Mouse (Mus musculus): ENCODE measurements at regions not wholly inside any gene's neighbourhood (a gene's known extent, or its start where the extent isn't known, plus 50 kb on each side); places are given as distances from the start of the nearest gene placed in this dataset.

DNA sequence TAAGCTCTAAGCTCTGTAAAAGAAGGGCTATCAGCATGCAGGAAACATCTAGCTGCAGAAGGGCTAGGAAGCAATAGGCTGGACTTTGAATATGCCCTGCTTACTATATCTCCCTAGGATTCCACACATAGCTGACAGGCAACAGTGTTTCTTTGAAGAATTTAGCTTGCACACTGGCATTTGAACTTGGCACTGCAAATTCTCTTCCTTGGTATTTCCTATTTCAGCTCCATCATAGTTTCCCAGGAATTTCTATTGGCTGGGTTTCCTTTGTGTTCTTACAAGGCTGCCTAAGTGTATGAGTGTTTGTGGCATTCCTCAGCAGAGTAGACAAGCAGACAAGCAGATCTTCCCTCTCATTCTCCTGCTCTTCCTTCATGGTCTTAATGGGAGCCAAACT is 159.0 kb upstream of the Fggy start:
- ATAC-seq: no peak
- H3K36me3 ChIP-seq: no peaks in the 10 kb centered on the region

GRCm38 (mm10) chr4:95402273-95402672 is 155.0 kb upstream of the Fggy start:
- Histone ChIP-seq H3K4me2 (replicated peaks) (no peak overlapping the region), H3K9ac (no peak overlapping the region), H3K27me3 (replicated peaks) (no peaks in the 10 kb centered on the region), H3K4me3 (replicated peaks) (no peak overlapping the region), H3K9me3 (no peaks in the 10 kb centered on the region), H3K36me3 (no peaks in the 10 kb centered on the region), H3K27ac (no peak overlapping the region), H3K4me1 (replicated peaks) (no peaks in the 10 kb centered on the region)
- no peak for ATAC-seq
- WGBS: 73% methylated on average over 6 of the region's 6 CpGs

More for the DNA sequence above, 159.0 kb upstream of the Fggy start:
- Histone ChIP-seq H3K4me3 (replicated peaks) (no peak overlapping the region), H3K4me2 (replicated peaks) (no peak overlapping the region), H3K27me3 (replicated peaks) (no peaks in the 10 kb centered on the region), H3K9ac (no peak overlapping the region), H3K27ac (no peak overlapping the region), H3K9me3 (no peaks in the 10 kb centered on the region), H3K4me1 (replicated peaks) (no peaks in the 10 kb centered on the region)

DNA sequence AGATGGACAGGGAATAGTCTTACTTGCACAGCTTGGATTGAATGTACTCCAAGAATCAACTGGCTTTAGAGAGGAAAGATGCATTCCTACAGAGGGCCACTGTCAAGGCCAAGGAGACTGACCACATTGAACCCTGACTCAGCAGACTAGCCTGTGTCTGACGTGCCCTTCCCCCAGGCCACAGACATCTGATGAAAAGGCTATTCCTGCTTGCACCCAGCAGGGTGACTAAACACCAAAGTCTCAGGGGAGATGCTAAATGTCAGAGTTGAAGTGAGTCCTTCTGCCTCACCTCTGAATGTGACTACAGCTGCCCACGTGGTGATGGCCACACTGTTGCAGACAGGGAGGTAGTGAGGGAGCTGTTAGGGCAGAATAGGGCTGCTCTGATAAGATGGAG is 140.2 kb upstream of the Fggy start:
- Histone ChIP-seq H3K27me3 (replicated peaks) (no peaks in the 10 kb centered on the region), H3K9me3 (no peaks in the 10 kb centered on the region), H3K9ac (no peak overlapping the region), H3K4me2 (replicated peaks) (no peak overlapping the region), H3K27ac (no peak overlapping the region), H3K4me1 (replicated peaks) (no peaks in the 10 kb centered on the region), H3K36me3 (no peaks in the 10 kb centered on the region), H3K4me3 (replicated peaks) (no peak overlapping the region)
- no peak for ATAC-seq
- 53% methylated on average over 2 of the region's 2 CpGs for WGBS

- no peak overlapping the region for H3K27ac ChIP-seq
- no peak overlapping the region for H3K4me2 ChIP-seq (replicated peaks)
- H3K4me3 ChIP-seq (replicated peaks): no peak overlapping the region
- WGBS: 20% methylated on average over 1 of the region's 1 CpGs
- H3K36me3 ChIP-seq: no peaks in the 10 kb centered on the region
- H3K9ac ChIP-seq: no peak overlapping the region
- no peak for ATAC-seq
- no peaks in the 10 kb centered on the region for H3K9me3 ChIP-seq
- no peaks in the 10 kb centered on the region for H3K27me3 ChIP-seq (replicated peaks)
- no peaks in the 10 kb centered on the region for H3K4me1 ChIP-seq (replicated peaks)
These were observed 130.7 kb upstream of the Fggy start for GRCm38 (mm10) chr4:95426563-95426962.

GRCm38 (mm10) chr4:95434543-95434942 is 122.8 kb upstream of the Fggy start:
- no peaks in the 10 kb centered on the region for H3K27me3 ChIP-seq (replicated peaks)
- no peak overlapping the region for H3K4me2 ChIP-seq (replicated peaks)
- no peak overlapping the region for H3K9ac ChIP-seq
- no peaks in the 10 kb centered on the region for H3K9me3 ChIP-seq
- no peak overlapping the region for H3K4me3 ChIP-seq (replicated peaks)
- peaks cover 6% of the 10 kb centered on the region; the same call in 1 of the 2 replicates for H3K4me1 ChIP-seq (replicated peaks)
- no peaks in the 10 kb centered on the region for H3K36me3 ChIP-seq
- WGBS: 36% methylated on average over 4 of the region's 4 CpGs
- no peak overlapping the region for H3K27ac ChIP-seq
- peak; percentile 51; the same call in 1 of the 2 replicates for ATAC-seq

DNA sequence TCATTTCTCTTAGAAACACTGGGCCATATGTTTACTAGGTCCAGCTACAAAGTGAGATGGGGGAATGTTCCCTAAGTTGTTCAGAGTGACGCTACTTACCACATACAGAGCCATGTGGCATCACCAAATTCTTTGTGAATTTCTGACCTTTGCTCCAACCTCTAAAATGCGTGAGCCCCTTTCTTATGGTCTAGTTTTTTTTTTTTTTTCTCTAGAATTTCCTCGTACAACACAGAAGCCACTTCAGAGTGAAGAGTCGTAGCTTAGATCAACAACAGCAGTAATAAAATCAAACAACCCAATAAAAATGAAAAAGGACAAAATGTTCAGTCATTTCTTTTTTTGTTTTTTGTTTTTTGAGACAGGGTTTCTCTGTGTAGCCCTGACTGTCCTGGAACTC is 122.2 kb upstream of the Fggy start:
- H3K27ac ChIP-seq: no peak overlapping the region

GRCm38 (mm10) chr4:95439834-95440233 is 117.5 kb upstream of the Fggy start:
- Histone ChIP-seq H3K4me3 (replicated peaks) (no peak overlapping the region), H3K4me2 (replicated peaks) (no peak overlapping the region), H3K9me3 (no peaks in the 10 kb centered on the region), H3K27me3 (replicated peaks) (no peaks in the 10 kb centered on the region), H3K4me1 (replicated peaks) (no peaks in the 10 kb centered on the region; the same call in 1 of the 2 replicates), H3K36me3 (no peaks in the 10 kb centered on the region), H3K9ac (no peak overlapping the region), H3K27ac (no peak overlapping the region)
- WGBS: 34% methylated on average over 1 of the region's 1 CpGs
- no peak for ATAC-seq

More for the DNA sequence above, 122.2 kb upstream of the Fggy start:
- 42% methylated on average over 4 of the region's 4 CpGs for WGBS
- Histone ChIP-seq H3K27me3 (replicated peaks) (no peaks in the 10 kb centered on the region), H3K4me1 (replicated peaks) (peaks cover 6% of the 10 kb centered on the region; the same call in 1 of the 2 replicates), H3K9ac (no peak overlapping the region), H3K4me3 (replicated peaks) (no peak overlapping the region), H3K9me3 (no peaks in the 10 kb centered on the region), H3K4me2 (replicated peaks) (no peak overlapping the region), H3K36me3 (no peaks in the 10 kb centered on the region)
- ATAC-seq: peak; percentile 66

DNA sequence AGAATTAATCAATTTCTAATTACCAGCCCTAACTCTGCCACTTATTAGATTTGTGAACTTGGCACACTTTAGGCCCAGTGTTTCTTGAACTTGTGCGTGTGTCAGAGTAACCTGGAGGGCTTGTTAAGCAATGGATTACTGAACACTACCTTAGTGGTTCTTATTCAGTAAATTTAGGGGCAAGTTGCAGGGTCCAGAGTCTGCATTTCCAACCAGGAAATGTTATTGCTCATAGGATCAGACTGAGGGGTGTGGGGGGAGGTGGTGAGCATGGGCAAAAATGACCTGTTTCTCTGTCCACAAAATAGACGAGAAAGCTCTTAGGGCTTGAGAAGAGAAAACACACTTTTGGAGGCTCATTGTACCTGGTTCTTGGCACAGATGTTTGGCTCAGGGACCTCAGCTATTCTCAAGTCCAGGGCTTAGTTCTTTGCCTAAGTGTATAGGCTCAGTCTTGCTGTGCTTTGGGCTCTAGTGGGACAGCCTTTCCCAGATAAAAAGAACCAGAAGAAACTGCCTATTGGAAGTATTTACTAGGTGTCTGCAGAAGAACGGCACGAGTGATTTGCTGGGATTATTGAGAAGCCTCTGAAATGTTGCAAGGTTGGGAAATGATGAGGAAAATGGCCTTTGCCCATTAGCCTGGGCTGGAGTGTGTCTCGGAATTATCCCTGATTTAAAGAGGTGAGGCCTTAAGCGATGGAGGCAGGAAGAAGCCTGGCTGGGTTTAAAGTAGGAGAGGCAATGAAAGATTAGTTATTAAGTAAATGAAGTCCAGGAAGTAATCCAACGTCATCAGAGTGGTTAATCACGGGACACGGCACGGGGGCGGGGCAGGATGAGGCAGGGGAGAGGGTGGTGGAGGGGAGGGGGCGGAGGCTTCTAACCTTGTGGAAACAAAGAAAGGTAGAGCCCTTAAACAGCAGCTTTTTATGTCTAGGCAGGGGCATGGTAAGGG is 113.2 kb upstream of the Fggy start:
- Histone ChIP-seq H3K27ac (0 out of 2 replicates have a peak overlapping the region, but pooled peaks have one; percentile 45), H3K36me3 (no peaks in the 10 kb centered on the region), H3K4me1 (replicated peaks) (no peaks in the 10 kb centered on the region), H3K9me3 (no peaks in the 10 kb centered on the region), H3K9ac (no peak overlapping the region), H3K4me2 (replicated peaks) (no peak overlapping the region), H3K27me3 (replicated peaks) (no peaks in the 10 kb centered on the region), H3K4me3 (replicated peaks) (no peak overlapping the region)
- 32% methylated on average over 12 of the region's 12 CpGs for WGBS
- peak; percentile 89 for ATAC-seq

DNA sequence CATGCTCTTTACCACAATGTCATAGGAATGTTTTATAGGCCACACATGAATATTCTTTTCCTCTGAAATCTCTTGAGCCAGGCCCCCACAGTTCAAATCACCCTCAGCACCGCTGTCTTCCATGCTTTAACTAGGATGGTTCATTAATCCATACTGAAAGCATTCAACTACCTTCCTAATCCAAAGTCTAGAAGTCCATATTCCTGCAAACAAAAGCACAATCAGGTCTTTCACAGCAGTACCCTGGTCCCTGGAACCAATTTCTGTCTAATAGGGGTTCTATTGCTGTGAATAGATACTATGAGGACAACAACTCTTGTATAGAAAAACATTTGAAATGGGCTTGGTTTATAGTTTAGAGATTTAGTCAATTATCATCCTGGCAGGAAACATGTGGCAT is 107.0 kb upstream of the Fggy start:
- Histone ChIP-seq H3K36me3 (no peaks in the 10 kb centered on the region), H3K27me3 (replicated peaks) (no peaks in the 10 kb centered on the region), H3K9me3 (no peaks in the 10 kb centered on the region), H3K9ac (no peak overlapping the region), H3K27ac (no peak overlapping the region), H3K4me1 (replicated peaks) (no peaks in the 10 kb centered on the region), H3K4me3 (replicated peaks) (no peak overlapping the region), H3K4me2 (replicated peaks) (no peak overlapping the region)
- ATAC-seq: no peak
- WGBS: 95% methylated on average over 1 of the region's 1 CpGs

GRCm38 (mm10) chr4:95451831-95452230 is 105.5 kb upstream of the Fggy start:
- H3K27ac ChIP-seq: no peak overlapping the region
- no peak overlapping the region for H3K4me2 ChIP-seq (replicated peaks)
- ATAC-seq: no peak
- H3K36me3 ChIP-seq: no peaks in the 10 kb centered on the region
- no peak overlapping the region for H3K9ac ChIP-seq
- WGBS: 70% methylated on average over 3 of the region's 3 CpGs
- no peaks in the 10 kb centered on the region for H3K4me1 ChIP-seq (replicated peaks)
- no peak overlapping the region for H3K4me3 ChIP-seq (replicated peaks)
- no peaks in the 10 kb centered on the region for H3K9me3 ChIP-seq
- H3K27me3 ChIP-seq (replicated peaks): no peaks in the 10 kb centered on the region

GRCm38 (mm10) chr4:95456318-95456717 is 101.0 kb upstream of the Fggy start:
- no peak for ATAC-seq
- 77% methylated on average over 1 of the region's 1 CpGs for WGBS
- no peaks in the 10 kb centered on the region for H3K4me1 ChIP-seq (replicated peaks)
- no peaks in the 10 kb centered on the region for H3K27me3 ChIP-seq (replicated peaks)
- no peak overlapping the region for H3K9ac ChIP-seq
- no peaks in the 10 kb centered on the region for H3K36me3 ChIP-seq
- no peak overlapping the region for H3K27ac ChIP-seq
- no peaks in the 10 kb centered on the region for H3K9me3 ChIP-seq
- no peak overlapping the region for H3K4me3 ChIP-seq (replicated peaks)
- no peak overlapping the region for H3K4me2 ChIP-seq (replicated peaks)

- no peak overlapping the region for H3K4me3 ChIP-seq (replicated peaks)
- no peak overlapping the region for H3K9ac ChIP-seq
- no peaks in the 10 kb centered on the region for H3K9me3 ChIP-seq
- H3K36me3 ChIP-seq: no peaks in the 10 kb centered on the region
- no peak overlapping the region for H3K27ac ChIP-seq
- H3K4me1 ChIP-seq (replicated peaks): no peaks in the 10 kb centered on the region
- no peak for ATAC-seq
- 83% methylated on average over 5 of the region's 5 CpGs for WGBS
- H3K4me2 ChIP-seq (replicated peaks): no peak overlapping the region
- no peaks in the 10 kb centered on the region for H3K27me3 ChIP-seq (replicated peaks)
These were observed 100.4 kb upstream of the Fggy start for GRCm38 (mm10) chr4:95456943-95457342.

DNA sequence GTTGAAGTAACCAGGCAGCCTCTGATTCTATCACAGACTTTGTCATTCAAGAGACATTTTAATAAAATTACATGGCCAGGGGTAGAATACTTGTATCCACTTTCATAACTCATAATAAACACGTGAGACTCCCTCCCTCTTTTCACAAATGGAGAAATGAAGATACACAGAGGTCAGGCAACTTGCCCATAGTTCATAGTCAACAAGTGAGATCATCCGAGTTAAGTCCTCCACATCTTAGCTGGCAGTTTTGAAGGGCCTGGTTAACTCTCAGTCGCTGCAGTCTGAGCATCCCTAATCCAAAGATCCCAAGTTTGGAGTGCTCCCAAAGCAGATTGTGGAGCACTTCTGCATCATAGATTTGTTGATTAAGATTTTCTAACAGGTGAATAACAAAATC is 94.8 kb upstream of the Fggy start:
- 78% methylated on average over 3 of the region's 3 CpGs for WGBS
- no peaks in the 10 kb centered on the region for H3K36me3 ChIP-seq
- ATAC-seq: no peak
- H3K4me3 ChIP-seq (replicated peaks): no peak overlapping the region
- no peak overlapping the region for H3K4me2 ChIP-seq (replicated peaks)
- no peaks in the 10 kb centered on the region for H3K9me3 ChIP-seq
- no peaks in the 10 kb centered on the region for H3K27me3 ChIP-seq (replicated peaks)
- no peaks in the 10 kb centered on the region for H3K4me1 ChIP-seq (replicated peaks)
- no peak overlapping the region for H3K27ac ChIP-seq
- H3K9ac ChIP-seq: no peak overlapping the region
